Mouse (Mus musculus) kidney, adult 11 months (tissue): ENCODE measurements at regions not wholly inside any gene's neighbourhood (a gene's known extent, or its start where the extent isn't known, plus 50 kb on each side); places are given as distances from the start of the nearest gene placed in this dataset.
A peak's percentile ranks its signal among the peaks of the same experiment; 100 is the strongest.

Experiments used
- DNase-seq: peaks from one replicate; pipeline ENCODE4 v3.0.0; 2022

- DNase-seq: no peak
These were observed 177.6 kb upstream of the Spaca1 start for GRCm38 (mm10) chr4:34227611-34228010.

- DNase-seq: peak; percentile 36
These were observed 181.3 kb upstream of the Spaca1 start for GRCm38 (mm10) chr4:34231270-34231669.

- peak; percentile 29 for DNase-seq
These were observed 184.2 kb upstream of the Spaca1 start for GRCm38 (mm10) chr4:34234204-34234603.

- DNase-seq: peak; percentile 24
These were observed 184.7 kb upstream of the Spaca1 start for GRCm38 (mm10) chr4:34234645-34235044.

- DNase-seq: no peak
These were observed 187.8 kb upstream of the Spaca1 start for GRCm38 (mm10) chr4:34237791-34238190.

GRCm38 (mm10) chr4:34239624-34240023, 189.6 kb upstream of the Spaca1 start:
- no peak for DNase-seq

- DNase-seq: no peak
These were observed 191.1 kb upstream of the Spaca1 start for GRCm38 (mm10) chr4:34241060-34241571.

- DNase-seq: no peak
These were observed 191.7 kb upstream of the Spaca1 start for GRCm38 (mm10) chr4:34241673-34242072.

- no peak for DNase-seq
These were observed 209.5 kb upstream of the Spaca1 start for GRCm38 (mm10) chr4:34259444-34259843.

GRCm38 (mm10) chr4:34260468-34260867, 210.5 kb upstream of the Spaca1 start:
- no peak for DNase-seq

GRCm38 (mm10) chr4:34261809-34262208, 211.8 kb upstream of the Spaca1 start:
- no peak for DNase-seq

- no peak for DNase-seq
These were observed 214.4 kb upstream of the Spaca1 start for GRCm38 (mm10) chr4:34264431-34264830.

- DNase-seq: no peak
These were observed 224.3 kb upstream of the Spaca1 start for GRCm38 (mm10) chr4:34274316-34274715.

GRCm38 (mm10) chr4:34275372-34275771, 225.4 kb upstream of the Spaca1 start:
- no peak for DNase-seq

- DNase-seq: no peak
These were observed 248.1 kb upstream of the Akirin2 start for GRCm38 (mm10) chr4:34302504-34303108.

GRCm38 (mm10) chr4:34308921-34309563, 241.7 kb upstream of the Akirin2 start:
- DNase-seq: no peak

GRCm38 (mm10) chr4:34310061-34310642, 240.6 kb upstream of the Akirin2 start:
- DNase-seq: no peak

- DNase-seq: no peak
These were observed 234.9 kb upstream of the Akirin2 start for GRCm38 (mm10) chr4:34315848-34316247.

GRCm38 (mm10) chr4:34322841-34323240, 227.9 kb upstream of the Akirin2 start:
- no peak for DNase-seq

- no peak for DNase-seq
These were observed 222.5 kb upstream of the Akirin2 start for GRCm38 (mm10) chr4:34328151-34328785.

- no peak for DNase-seq
These were observed 213.6 kb upstream of the Akirin2 start for GRCm38 (mm10) chr4:34336971-34337797.

- DNase-seq: no peak
These were observed 212.9 kb upstream of the Akirin2 start for GRCm38 (mm10) chr4:34337852-34338251.

- no peak for DNase-seq
These were observed 210.7 kb upstream of the Akirin2 start for GRCm38 (mm10) chr4:34340057-34340456.
